Mouse (Mus musculus): ENCODE data around the gene Mettl11b. TPM values are rescaled to one million over a fixed set of nuclear protein-coding genes. Genes with fewer than 3 reads are reported as not detected.

The Mettl11b gene
- polyA plus RNA-seq, 1 experiment = not detected

- 75% methylated on average over 7 of the region's 7 CpGs for WGBS
- no peaks in the 10 kb centered on the region for H3K4me1 ChIP-seq (ENCODE audit: control insufficient read depth, insufficient read depth, low read length)
- no peak overlapping the region for H3K27ac ChIP-seq (ENCODE audit: insufficient read depth, low read depth, low read length)
- H3K4me3 ChIP-seq (ENCODE audit: insufficient read depth, low read depth, low read length) = no peak overlapping the region
- no peak for TF ChIP-seq POLR2A (IDR thresholded peaks at IDR 0.05; ENCODE audit: insufficient read depth, low read depth, low read length)
- no peak for TF ChIP-seq CTCF (IDR thresholded peaks at IDR 0.05; ENCODE audit: insufficient read depth, low read depth, low read length)
These were observed 67.1 kb downstream of the Mettl11b start for GRCm38 (mm10) chr1:163657766-163658534.

GRCm38 (mm10) chr1:163657056-163657455 lies 68.0 kb downstream of the Mettl11b start:
- no peaks in the 10 kb centered on the region for H3K4me1 ChIP-seq (ENCODE audit: control insufficient read depth, insufficient read depth, low read length)
- H3K4me3 ChIP-seq (ENCODE audit: insufficient read depth, low read depth, low read length) = no peak overlapping the region
- WGBS = 81% methylated on average over 2 of the region's 2 CpGs
- no peak for TF ChIP-seq POLR2A (IDR thresholded peaks at IDR 0.05; ENCODE audit: insufficient read depth, low read depth, low read length)
- H3K27ac ChIP-seq (ENCODE audit: insufficient read depth, low read depth, low read length) = no peak overlapping the region

- TF ChIP-seq POLR2A (IDR thresholded peaks at IDR 0.05; ENCODE audit: insufficient read depth, low read depth, low read length) (no peak), CTCF (IDR thresholded peaks at IDR 0.05; ENCODE audit: insufficient read depth, low read depth, low read length) (no peak)
- H3K4me3 ChIP-seq (ENCODE audit: insufficient read depth, low read depth, low read length) = no peak overlapping the region
- no peak overlapping the region for H3K27ac ChIP-seq (ENCODE audit: insufficient read depth, low read depth, low read length)
- H3K4me1 ChIP-seq (ENCODE audit: control insufficient read depth, insufficient read depth, low read length) = no peaks in the 10 kb centered on the region
- WGBS = 94% methylated on average over 5 of the region's 5 CpGs
These were observed 68.6 kb downstream of the Mettl11b start for GRCm38 (mm10) chr1:163656432-163656831.

Other genes with a start within 250 kb of the Mettl11b start
- gene Kifap3, start 54.4 kb upstream of the Mettl11b start, polyA plus RNA-seq (2012; ENCODE audit: insufficient read depth, insufficient read length, low replicate concordance, missing spikeins) = not detected in 2 replicates
- gene Scyl3, start 203.9 kb upstream of the Mettl11b start, polyA plus RNA-seq (2012; ENCODE audit: insufficient read depth, insufficient read length, low replicate concordance, missing spikeins) = not detected in 2 replicates

Measured in olfactory bulb, adult 2 months (tissue).